Mouse (Mus musculus) splenic B cell, adult 2 months (primary cell): ENCODE measurements around the gene Ifi203.
"Not testable (repeated sequence)": the region's sequence is repeated elsewhere in the genome, so short reads cannot be mapped to it uniquely, and the experiment has no call there.

Source experiments
- DNase-seq: peaks from one replicate; pipeline ENCODE4 v3.0.0-alpha.2; 2011; ENCODE audit warnings: low read depth, low spot score
- H3K27me3 ChIP-seq: 2 replicates; pipeline ENCODE4 v1.6.1; 2012; ENCODE audit warnings: mild to moderate bottlenecking, low read length, moderate library complexity, mixed read lengths; ENCODE audit not compliant: control insufficient read depth, poor library complexity, insufficient read depth, severe bottlenecking
- H3K36me3 ChIP-seq: 2 replicates; pipeline ENCODE4 v1.6.1; 2012; ENCODE audit warnings: mild to moderate bottlenecking, low read length, moderate library complexity, mixed read lengths; ENCODE audit not compliant: control insufficient read depth, poor library complexity, insufficient read depth, severe bottlenecking

Ifi203 gene

DNA sequence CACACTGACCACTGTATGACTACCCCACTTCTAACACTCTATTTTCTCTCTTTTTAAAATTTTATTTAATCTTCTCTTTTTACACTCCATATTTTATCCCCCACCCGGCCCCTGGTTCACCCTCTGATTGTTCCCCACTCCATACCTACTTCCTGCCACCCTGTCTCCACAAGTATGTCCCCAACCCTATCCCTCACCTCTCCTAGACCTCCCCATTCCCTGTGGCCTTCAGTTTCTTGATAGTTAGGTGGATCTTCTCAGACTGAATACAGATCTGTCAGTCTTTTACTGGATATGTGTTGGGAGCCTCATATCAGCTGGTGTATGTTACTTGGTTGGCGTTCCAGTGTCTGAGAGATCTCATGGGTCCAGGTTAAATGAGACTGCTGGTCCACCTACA, 27.9 kb downstream of the Ifi203 start:
- H3K36me3 ChIP-seq = no peaks in the 10 kb centered on the region
- H3K27me3 ChIP-seq = no peaks in the 10 kb centered on the region
- DNase-seq = no peak

GRCm38 (mm10) chr1:173913256-173913791, 29.1 kb downstream of the Ifi203 start:
- not testable (repeated sequence) for H3K36me3 ChIP-seq, DNase-seq

GRCm38 (mm10) chr1:173912548-173913255, 29.8 kb downstream of the Ifi203 start, which contains the start of gene Ifi211:
Ifi211 (minus strand) TSS chr1:173913046.
- not testable (repeated sequence) for H3K27me3 ChIP-seq, DNase-seq, H3K36me3 ChIP-seq

More at GRCm38 (mm10) chr1:173913256-173913791, 29.1 kb downstream of the Ifi203 start:
- H3K27me3 ChIP-seq = not testable (repeated sequence)

GRCm38 (mm10) chr1:173911808-173912464, 30.5 kb downstream of the Ifi203 start:
- DNase-seq = no peak
- Histone ChIP-seq H3K36me3 (no peaks in the 10 kb centered on the region), H3K27me3 (no peaks in the 10 kb centered on the region)

DNA sequence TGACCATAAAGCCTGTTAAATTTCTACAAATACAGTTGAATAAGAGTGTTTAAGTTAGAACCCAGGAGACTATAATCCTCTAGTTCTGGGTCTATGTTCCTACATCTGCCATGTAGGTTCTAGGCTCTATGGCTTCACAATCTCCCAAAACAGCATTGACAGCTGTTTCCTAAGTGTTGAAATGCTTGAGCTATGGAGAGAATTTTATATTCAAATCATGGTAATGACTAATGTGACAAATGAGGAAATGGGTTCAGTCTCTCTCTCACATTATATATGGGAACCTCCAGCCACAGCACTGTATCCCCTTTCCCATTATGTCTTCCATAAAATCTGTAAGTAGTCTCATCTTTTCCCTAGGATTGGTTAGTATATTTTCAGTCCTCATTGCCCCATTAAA, 34.1 kb downstream of the Ifi203 start:
- not testable (repeated sequence) for H3K27me3 ChIP-seq, DNase-seq, H3K36me3 ChIP-seq

GRCm38 (mm10) chr1:173905885-173906284, 36.6 kb downstream of the Ifi203 start:
- peak; percentile 59 for DNase-seq
- not testable (repeated sequence) for H3K36me3 ChIP-seq, H3K27me3 ChIP-seq

DNA sequence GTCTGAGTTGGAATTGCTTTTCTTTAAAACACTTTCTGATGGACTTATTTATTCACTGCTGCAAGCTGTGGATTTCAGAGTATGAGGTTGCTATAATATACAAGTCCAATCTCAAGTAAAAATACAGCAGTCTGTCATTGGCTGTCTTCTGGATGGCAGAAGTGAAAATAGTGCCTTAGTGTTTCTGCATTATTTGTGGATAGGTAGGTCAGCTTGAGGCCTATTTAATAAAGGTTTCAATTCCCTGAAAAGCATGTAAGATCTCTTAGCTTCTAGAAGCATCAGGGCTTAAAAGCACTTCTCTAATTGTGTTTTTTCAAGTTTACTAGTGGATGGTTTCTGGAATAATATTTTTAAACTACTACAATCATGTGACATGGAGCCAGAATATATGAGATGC, 52.7 kb downstream of the Ifi203 start:
- H3K36me3 ChIP-seq, DNase-seq, H3K27me3 ChIP-seq: not testable (repeated sequence)

DNA sequence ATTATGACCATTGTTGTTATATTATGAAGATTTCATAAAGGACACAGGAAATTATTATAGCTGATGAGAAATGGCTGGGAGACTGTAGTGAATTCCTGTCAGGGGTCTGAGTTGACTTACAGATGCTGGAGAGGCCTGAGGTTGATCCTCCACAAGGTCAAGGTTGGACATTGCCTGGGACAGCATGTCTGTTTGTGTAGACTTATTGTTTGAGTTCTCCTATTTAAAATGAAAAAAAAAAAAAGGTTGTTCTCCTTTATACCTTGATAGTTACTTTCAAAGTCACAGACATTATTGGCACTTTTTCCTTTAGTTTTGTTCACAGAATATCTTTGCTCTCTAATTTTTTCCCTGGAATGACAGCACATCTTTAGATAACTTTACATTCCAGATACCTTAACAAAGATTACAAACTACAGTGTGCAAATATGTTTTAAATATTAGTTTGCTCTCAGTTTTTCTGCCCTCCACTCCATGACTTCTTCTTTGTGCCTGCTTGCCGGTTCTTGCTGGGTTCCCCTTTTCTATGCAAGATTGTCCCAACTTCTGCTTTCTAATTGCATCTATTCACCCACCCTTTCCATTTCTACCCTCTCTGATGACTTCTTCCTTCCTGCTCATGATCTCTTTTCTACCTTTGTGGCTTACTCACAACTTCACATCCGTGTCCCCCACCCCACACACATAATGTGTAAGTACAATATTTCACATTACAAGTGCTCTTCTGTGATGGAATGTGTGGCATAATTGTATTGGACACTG, 55.3 kb downstream of the Ifi203 start:
- H3K36me3 ChIP-seq, H3K27me3 ChIP-seq: not testable (repeated sequence)
- peak; percentile 6 for DNase-seq

DNA sequence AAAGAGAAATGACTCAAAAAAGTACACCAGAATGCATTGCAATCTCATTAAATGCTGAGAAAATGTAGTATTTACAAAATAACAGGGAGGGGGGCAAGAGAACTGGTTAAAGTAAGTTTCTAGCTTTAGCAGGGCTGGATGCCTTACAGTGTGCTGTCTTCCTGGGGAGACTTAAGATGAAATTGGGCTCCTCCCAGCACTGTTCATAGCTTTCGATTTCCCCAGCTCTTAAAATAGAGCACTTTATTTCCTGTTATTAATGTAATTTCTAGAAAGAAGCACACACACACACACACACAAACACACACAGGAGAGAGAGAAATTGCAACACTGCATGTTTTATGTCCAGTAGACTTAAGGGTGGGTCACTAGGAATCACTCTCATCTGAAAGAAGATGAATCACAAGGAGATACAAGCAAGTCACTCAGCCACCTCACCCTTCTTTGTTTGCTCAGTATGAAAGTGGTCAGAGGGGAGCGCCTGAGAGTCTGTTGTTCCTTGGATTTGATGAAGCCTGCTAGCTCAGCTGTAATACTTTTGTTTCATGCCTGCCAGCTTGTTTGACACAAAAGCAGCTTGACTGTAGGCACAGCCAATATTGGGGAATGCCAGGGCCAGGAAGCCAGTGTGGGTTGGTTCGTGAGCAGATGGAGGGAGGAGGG, 62.3 kb downstream of the Ifi203 start:
- peak; percentile 19 for DNase-seq
- H3K36me3 ChIP-seq, H3K27me3 ChIP-seq: not testable (repeated sequence)

DNA sequence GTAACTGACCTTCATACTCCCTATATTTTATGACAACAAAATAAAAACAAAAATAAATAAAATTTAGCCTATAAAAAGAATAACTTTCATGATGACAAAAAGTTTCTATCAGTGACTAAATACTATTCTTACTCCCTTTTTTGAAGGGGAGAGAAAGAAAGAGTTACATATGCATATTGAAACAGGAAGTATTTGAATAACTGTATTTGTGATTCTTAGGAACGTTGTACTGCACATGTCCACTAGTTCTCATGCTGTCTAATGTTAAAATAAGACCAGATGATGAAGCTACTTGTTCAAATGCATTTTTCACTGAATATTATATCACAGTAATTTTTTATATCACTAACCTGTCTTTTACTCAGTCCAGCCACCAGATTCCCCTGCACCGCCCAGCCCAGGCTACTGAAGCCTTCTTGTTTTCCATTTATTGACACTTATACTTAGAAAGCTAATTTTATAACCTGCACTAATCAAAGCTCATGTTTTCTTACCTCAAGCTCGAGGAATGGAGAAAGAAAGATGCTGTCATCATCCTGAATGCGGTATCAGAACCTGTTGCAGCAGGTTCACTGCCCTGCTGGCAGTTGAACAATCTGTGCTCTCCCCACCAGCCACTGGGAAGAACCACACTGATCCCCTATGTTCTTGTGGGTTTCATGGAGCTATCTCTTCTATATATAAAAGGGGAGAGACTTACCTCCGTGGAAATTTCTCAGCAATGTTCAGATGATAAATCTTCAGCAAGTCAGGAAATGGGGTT, 63.1 kb downstream of the Ifi203 start:
- H3K36me3 ChIP-seq, H3K27me3 ChIP-seq: not testable (repeated sequence)
- peak; percentile 33 for DNase-seq

DNA sequence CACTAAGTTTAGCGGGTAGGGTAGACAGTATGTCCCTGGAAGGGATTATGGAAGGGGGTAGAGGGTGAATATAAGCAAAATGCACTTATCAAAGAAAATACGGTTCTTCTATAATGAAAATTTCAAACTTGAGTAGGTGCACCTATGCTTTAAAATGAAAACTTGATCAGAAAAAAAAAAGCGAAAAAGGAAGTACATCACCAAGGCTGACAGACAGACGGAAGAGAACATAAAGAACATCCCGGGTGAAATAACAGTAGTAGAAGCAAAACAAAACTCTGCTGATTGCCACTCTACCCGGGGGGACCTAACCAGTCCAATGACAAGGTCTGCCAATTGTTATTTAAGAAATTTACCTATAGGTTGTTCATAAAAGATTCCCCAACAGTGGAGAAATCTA, 64.2 kb downstream of the Ifi203 start:
- DNase-seq = peak; percentile 34
- not testable (repeated sequence) for H3K27me3 ChIP-seq, H3K36me3 ChIP-seq

GRCm38 (mm10) chr1:173877125-173877524, 65.3 kb downstream of the Ifi203 start:
- DNase-seq, H3K36me3 ChIP-seq: not testable (repeated sequence)

More at GRCm38 (mm10) chr1:173877125-173877524, 65.3 kb downstream of the Ifi203 start:
- H3K27me3 ChIP-seq = not testable (repeated sequence)
